Mouse (Mus musculus) olfactory bulb, adult 2 months (tissue): Measurements from ENCODE around the gene Zfp91.

Source experiments
- CTCF ChIP-seq: fragments of 200-500 bp; IDR thresholded peaks from 2 replicates; pipeline ENCODE4 v1.5.1; 2012; ENCODE audit warnings: low read depth, mild to moderate bottlenecking, low read length, moderate library complexity; ENCODE audit not compliant: insufficient read depth
- POLR2A ChIP-seq: fragments of 200-500 bp; IDR thresholded peaks from 2 replicates; pipeline ENCODE4 v1.6.1; 2012; ENCODE audit warnings: mild to moderate bottlenecking, low read depth, low read length, moderate library complexity; ENCODE audit not compliant: insufficient read depth

DNA sequence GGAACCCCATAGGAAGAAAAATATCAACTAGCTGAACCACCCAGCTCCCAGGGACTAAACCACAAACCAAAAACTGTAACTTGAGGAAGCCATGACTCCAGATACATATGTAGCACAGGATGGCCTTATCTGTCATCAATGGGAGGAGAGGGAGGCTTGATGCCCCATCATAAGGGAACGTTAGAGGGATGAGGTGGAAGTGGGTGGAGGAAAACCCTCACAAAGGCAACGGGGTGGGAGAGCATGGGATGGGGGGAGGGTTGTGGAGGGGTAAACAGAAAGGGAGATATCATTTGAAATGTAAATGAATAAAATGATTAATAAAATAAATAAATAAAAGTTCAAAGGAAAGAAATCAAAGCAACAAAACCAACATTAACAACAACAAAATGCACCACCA, 75.5 kb downstream of the Zfp91 start:
- TF ChIP-seq CTCF: no peak
- TF ChIP-seq POLR2A: no peak
